Mouse (Mus musculus): ENCODE results near the gene Uevld. TPM values are rescaled to one million over a fixed set of nuclear protein-coding genes. Genes with fewer than 3 reads are reported as not detected.
A peak's percentile ranks its signal among the peaks of the same experiment; 100 is the strongest.

Uevld gene
- total and polyA plus RNA-seq, 3 experiments: 2.9 to 6.6 (median 4.6) TPM

DNA sequence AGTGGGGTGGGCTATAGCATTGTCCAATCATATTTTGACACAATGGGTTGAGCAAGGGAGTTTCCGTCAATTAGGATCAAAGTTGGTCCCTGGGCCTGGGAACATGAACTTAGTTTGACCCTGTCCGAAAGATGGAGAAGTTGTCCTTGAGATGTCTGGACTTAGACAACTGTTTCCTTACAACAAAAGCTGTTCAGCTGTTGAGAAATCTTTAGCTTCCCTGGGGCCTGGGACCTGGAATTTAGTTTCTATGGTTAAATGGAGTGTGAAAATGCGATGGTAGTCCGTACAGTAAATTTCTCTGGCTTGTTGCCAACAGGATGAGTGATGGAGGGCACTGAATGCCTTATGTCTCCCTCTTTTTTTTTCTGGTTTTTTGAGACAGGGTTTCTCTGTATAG is 36.3 kb downstream of the Uevld start:
- Histone ChIP-seq H3K4me1 (ENCODE audit: control insufficient read depth in 1 of 2, insufficient read depth in 2 of 2) (peaks cover 6 to 21% of the 10 kb centered on the region in 2 experiments; a peak in 3 of 4 replicates), H3K27me3 (replicated peaks) (no peaks in the 10 kb centered on the region), H3K27ac (ENCODE audit: insufficient read depth, low read depth) (no peak overlapping the region), H3K4me2 (ENCODE audit: insufficient read depth, low read depth, poor library complexity, severe bottlenecking) (no peak overlapping the region), H3K9me3 (replicated peaks; ENCODE audit: low read length) (no peaks in the 10 kb centered on the region), H3K36me3 (replicated peaks in 1 of 2; ENCODE audit: control insufficient read depth in 1 of 2, insufficient read depth in 1 of 2, low read length in 1 of 2) (peaks cover 4 to 13% of the 10 kb centered on the region in 2 experiments), H3K9ac (ENCODE audit: insufficient read depth, low read depth) (no peak overlapping the region), H3K79me2 (replicated peaks; ENCODE audit: control insufficient read depth, extremely low read depth, insufficient read depth, poor library complexity, severe bottlenecking) (peaks cover 21% of the 10 kb centered on the region), H3K4me3 (replicated peaks in 1 of 3; ENCODE audit: low read depth in 2 of 3, low read length in 2 of 3, poor library complexity in 1 of 3) (no peak overlapping the region)
- TF ChIP-seq POLR2A (IDR thresholded peaks at IDR 0.05; ENCODE audit: low read depth, low read length) (no peak), ZC3H11A (IDR thresholded peaks at IDR 0.05; ENCODE audit: low read depth, low read length) (no peak), GABPA (IDR thresholded peaks at IDR 0.05; ENCODE audit: insufficient replicate concordance, low read depth, low read length) (no peak)
- no peak for DNase-seq (ENCODE audit: extremely low read depth)
- dilution Hi-C loops (cut with MboI; ENCODE audit: extremely low pct_ligation_motif_present, extremely low pct_unique_long_range_greater_than_20kb, low sequenced_read_pairs): no loop called here
- in situ Hi-C loops (cut with MboI; ENCODE audit: low pct_ligation_motif_present, low pct_unique_long_range_greater_than_20kb, low sequenced_read_pairs): no loop called here

DNA sequence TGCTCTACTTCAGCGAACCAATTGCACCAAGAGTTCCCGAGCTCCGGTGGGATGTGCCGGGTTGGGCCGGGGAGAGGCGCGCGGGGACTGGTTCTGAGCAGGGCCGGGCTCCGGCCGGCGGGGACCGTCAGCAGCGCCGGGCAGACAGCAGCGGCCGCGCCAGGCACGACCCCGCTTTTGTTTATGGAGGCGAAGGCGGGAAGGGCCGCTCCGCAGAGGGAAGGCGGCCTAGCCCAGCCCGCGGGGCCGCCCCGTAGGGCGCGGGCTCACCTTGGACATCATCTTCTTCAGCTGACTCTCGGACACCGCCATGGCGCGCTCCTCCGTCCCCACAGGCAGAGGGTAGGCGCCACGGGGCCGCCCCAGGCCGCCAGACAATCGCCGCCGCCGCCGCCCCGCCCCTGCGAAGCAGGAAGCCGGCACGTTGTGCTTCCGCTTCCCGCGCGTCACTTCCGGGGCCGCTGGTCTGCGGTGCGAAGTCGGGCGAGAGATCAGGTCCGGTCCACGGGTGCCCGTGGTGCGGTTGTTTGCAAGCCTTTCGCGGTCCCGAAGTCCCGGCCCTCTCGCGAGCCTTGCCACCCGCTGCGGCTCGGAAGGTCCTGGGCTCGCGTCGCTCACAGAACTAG is 38.7 kb downstream of the Uevld start, which contains the start of gene Tsg101:
Gene Tsg101, minus strand, starts transcription at position 419 of the 626 bp plus-strand sequence.
- Histone ChIP-seq H3K4me3 (replicated peaks in 1 of 3; ENCODE audit: low read depth in 2 of 3, low read length in 2 of 3, poor library complexity in 1 of 3) (peak within 1 kb of the TSS; percentile 75 to 84 (median 83)), H3K79me2 (replicated peaks; ENCODE audit: control insufficient read depth, extremely low read depth, insufficient read depth, poor library complexity, severe bottlenecking) (peaks cover 34% of the 10 kb centered on the region), H3K9me3 (replicated peaks; ENCODE audit: low read length) (no peaks in the 10 kb centered on the region), H3K4me1 (ENCODE audit: control insufficient read depth in 1 of 2, insufficient read depth in 2 of 2) (peaks cover 9 to 35% of the 10 kb centered on the region in 2 experiments; a peak in 3 of 4 replicates), H3K27ac (ENCODE audit: insufficient read depth, low read depth) (peak within 1 kb of the TSS; percentile 73), H3K9ac (ENCODE audit: insufficient read depth, low read depth) (peak within 1 kb of the TSS; percentile 89), H3K27me3 (replicated peaks) (no peaks in the 10 kb centered on the region), H3K36me3 (replicated peaks in 1 of 2; ENCODE audit: control insufficient read depth in 1 of 2, insufficient read depth in 1 of 2, low read length in 1 of 2) (peaks cover 6 to 28% of the 10 kb centered on the region in 2 experiments), H3K4me2 (ENCODE audit: insufficient read depth, low read depth, poor library complexity, severe bottlenecking) (peak within 1 kb of the TSS; percentile 51; the same call in 1 of the 2 replicates)
- in situ Hi-C loops (cut with MboI; ENCODE audit: low pct_ligation_motif_present, low pct_unique_long_range_greater_than_20kb, low sequenced_read_pairs): no loop called here
- dilution Hi-C loops (cut with MboI; ENCODE audit: extremely low pct_ligation_motif_present, extremely low pct_unique_long_range_greater_than_20kb, low sequenced_read_pairs): no loop called here
- DNase-seq (ENCODE audit: extremely low read depth): peak; percentile 87
- TF ChIP-seq NRF1 (IDR thresholded peaks at IDR 0.05; ENCODE audit: low read depth, low read length) (peak; percentile 26; the same call in 1 of the 2 replicates), TCF12 (IDR thresholded peaks at IDR 0.05; ENCODE audit: low read depth, low read length) (peak; percentile 87), POLR2A (IDR thresholded peaks at IDR 0.05; ENCODE audit: low read depth, low read length) (peak; percentile 98), MAZ (IDR thresholded peaks at IDR 0.05; ENCODE audit: low read depth, low read length) (peak; percentile 79), KAT2A (IDR thresholded peaks at IDR 0.05; ENCODE audit: insufficient replicate concordance, low read length) (peak; percentile 67; the same call in 1 of the 2 replicates), ELF1 (IDR thresholded peaks at IDR 0.05; ENCODE audit: low read depth, low read length) (peak; percentile 95), UBTF (IDR thresholded peaks at IDR 0.05; ENCODE audit: low read depth, low read length) (peak; percentile 89), RAD21 (IDR thresholded peaks at IDR 0.05; ENCODE audit: low read depth, low read length) (no peak), E2F4 (IDR thresholded peaks at IDR 0.05; ENCODE audit: insufficient replicate concordance, low read depth, low read length) (no peak), SMC3 (IDR thresholded peaks at IDR 0.05; ENCODE audit: low read depth, low read length) (no peak), BHLHE40 (IDR thresholded peaks at IDR 0.05; ENCODE audit: low read depth, low read length) (peak; percentile 72), ZNF384 (IDR thresholded peaks at IDR 0.05; ENCODE audit: low read depth, low read length) (no peak), MEF2A (IDR thresholded peaks at IDR 0.05; ENCODE audit: borderline replicate concordance, low read depth, low read length) (no peak; the same call in 1 of the 2 replicates), CHD1 (IDR thresholded peaks at IDR 0.05; ENCODE audit: low read depth, low read length) (no peak), JUND (conservative IDR thresholded peaks at IDR 0.05; ENCODE audit: low read depth, low read length) (no peak), SIN3A (IDR thresholded peaks at IDR 0.05; ENCODE audit: low read length) (peak; percentile 52; the same call in 1 of the 2 replicates), NELFE (IDR thresholded peaks at IDR 0.05; ENCODE audit: low read depth, low read length) (peak; percentile 97), TBP (conservative IDR thresholded peaks at IDR 0.05; ENCODE audit: low read depth, low read length) (0 out of 2 replicates have a peak, but pooled peaks have one; percentile 42), HCFC1 (IDR thresholded peaks at IDR 0.05; ENCODE audit: low read depth, low read length) (peak; percentile 84), USF1 (IDR thresholded peaks at IDR 0.05; ENCODE audit: low read depth, low read length) (no peak), POLR2AphosphoS2 (IDR thresholded peaks at IDR 0.05; ENCODE audit: low read depth, low read length) (peak; percentile 82; the same call in 1 of the 2 replicates), MYC (IDR thresholded peaks at IDR 0.05; ENCODE audit: low read depth, low read length) (no peak), ZMIZ1 (IDR thresholded peaks at IDR 0.05; ENCODE audit: low read depth, low read length) (peak; percentile 77; the same call in 1 of the 2 replicates), IRF4 (IDR thresholded peaks at IDR 0.05; ENCODE audit: low read depth, low read length) (peak; percentile 43; the same call in 1 of the 2 replicates), MXI1 (IDR thresholded peaks at IDR 0.05; ENCODE audit: low read depth, low read length) (peak; percentile 72; the same call in 1 of the 2 replicates), CTCF (conservative IDR thresholded peaks at IDR 0.05 in 1 of 2, IDR thresholded peaks at IDR 0.05 in 1 of 2; ENCODE audit: low read depth in 2 of 2, low read length in 2 of 2) (0 out of 4 replicates have a peak, but pooled peaks of 1 of the 2 experiments have one; percentile 6), MAX (IDR thresholded peaks at IDR 0.05; ENCODE audit: low read length) (no peak)
